Mouse (Mus musculus): ENCODE measurements around the gene Nrsn2. TPM values are rescaled to one million over a fixed set of nuclear protein-coding genes. Genes with fewer than 3 reads are reported as not detected.

The Nrsn2 gene
- polyA plus RNA-seq, 1 experiment from 2014 or later: 51.0 TPM

- Histone ChIP-seq H3K27me3 (replicated peaks) (no peaks in the 10 kb centered on the region), H3K36me3 (replicated peaks) (no peaks in the 10 kb centered on the region), H3K27ac (no peak overlapping the region), H3K4me3 (no peak overlapping the region), H3K9me3 (no peaks in the 10 kb centered on the region), H3K4me2 (no peak overlapping the region), H3K4me1 (peaks cover 16% of the 10 kb centered on the region), H3K9ac (no peak overlapping the region)
- WGBS: 78% methylated on average over 2 of the region's 2 CpGs
- ATAC-seq (replicated peaks): no peak
Measured at GRCm38 (mm10) chr2:152347722-152348121, 28.7 kb downstream of the Nrsn2 start.

- no peak overlapping the region for H3K9ac ChIP-seq
- H3K4me3 ChIP-seq: no peak overlapping the region
- H3K27me3 ChIP-seq (replicated peaks): no peaks in the 10 kb centered on the region
- no peak for ATAC-seq (replicated peaks)
- WGBS: 43% methylated on average over 9 of the region's 9 CpGs
- no peak overlapping the region for H3K4me2 ChIP-seq
- H3K9me3 ChIP-seq: no peaks in the 10 kb centered on the region
- peaks cover 16% of the 10 kb centered on the region for H3K4me1 ChIP-seq
- no peak overlapping the region for H3K27ac ChIP-seq
- no peaks in the 10 kb centered on the region for H3K36me3 ChIP-seq (replicated peaks)
Measured at GRCm38 (mm10) chr2:152346776-152347465, 29.5 kb downstream of the Nrsn2 start.

- H3K9me3 ChIP-seq: no peaks in the 10 kb centered on the region
- no peak overlapping the region for H3K4me2 ChIP-seq
- H3K36me3 ChIP-seq (replicated peaks): no peaks in the 10 kb centered on the region
- H3K27ac ChIP-seq: no peak overlapping the region
- no peak overlapping the region for H3K4me3 ChIP-seq
- peaks cover 16% of the 10 kb centered on the region for H3K4me1 ChIP-seq
- no peak overlapping the region for H3K9ac ChIP-seq
- H3K27me3 ChIP-seq (replicated peaks): no peaks in the 10 kb centered on the region
- WGBS: 62% methylated on average over 6 of the region's 6 CpGs
- no peak for ATAC-seq (replicated peaks)
Measured at GRCm38 (mm10) chr2:152345393-152345792, 31.0 kb downstream of the Nrsn2 start.

- H3K27me3 ChIP-seq (replicated peaks): no peaks in the 10 kb centered on the region
- H3K4me1 ChIP-seq: peaks cover 16% of the 10 kb centered on the region
- no peak overlapping the region for H3K9ac ChIP-seq
- no peaks in the 10 kb centered on the region for H3K9me3 ChIP-seq
- no peaks in the 10 kb centered on the region for H3K36me3 ChIP-seq (replicated peaks)
- H3K4me3 ChIP-seq: no peak overlapping the region
- H3K4me2 ChIP-seq: no peak overlapping the region
- 63% methylated on average over 5 of the region's 5 CpGs for WGBS
- no peak overlapping the region for H3K27ac ChIP-seq
- no peak for ATAC-seq (replicated peaks)
Measured at GRCm38 (mm10) chr2:152344909-152345308, 31.5 kb downstream of the Nrsn2 start.

- H3K27me3 ChIP-seq (replicated peaks): no peaks in the 10 kb centered on the region; the same call in 1 of the 2 replicates
- peak overlapping the region; percentile 63 for H3K9ac ChIP-seq
- H3K4me2 ChIP-seq: peak overlapping the region; percentile 94
- no peaks in the 10 kb centered on the region for H3K36me3 ChIP-seq (replicated peaks)
- peaks cover 16% of the 10 kb centered on the region for H3K4me1 ChIP-seq
- 10% methylated on average over 10 of the region's 10 CpGs for WGBS
- H3K4me3 ChIP-seq: peak overlapping the region; percentile 55
- no peaks in the 10 kb centered on the region for H3K9me3 ChIP-seq
- peak; percentile 35 for ATAC-seq (replicated peaks)
- no peak overlapping the region for H3K27ac ChIP-seq
Measured at GRCm38 (mm10) chr2:152344361-152344760, 32.1 kb downstream of the Nrsn2 start.

GRCm38 (mm10) chr2:152343329-152344213, 32.9 kb downstream of the Nrsn2 start, which contains the start of gene Trib3:
TSS of gene Trib3 (minus strand) at chr2:152344032.
- Histone ChIP-seq H3K4me1 (peaks cover 16% of the 10 kb centered on the region), H3K36me3 (replicated peaks) (no peaks in the 10 kb centered on the region), H3K27me3 (replicated peaks) (no peaks in the 10 kb centered on the region; the same call in 1 of the 2 replicates), H3K4me2 (peak within 1 kb of the TSS; percentile 94), H3K27ac (peak within 1 kb of the TSS; percentile 57), H3K4me3 (peak within 1 kb of the TSS; percentile 55), H3K9me3 (no peaks in the 10 kb centered on the region), H3K9ac (peak within 1 kb of the TSS; percentile 63)
- ATAC-seq (replicated peaks): peak; percentile 85
- under 1% methylated on average over 50 of the region's 52 CpGs for WGBS

- H3K36me3 ChIP-seq (replicated peaks): no peaks in the 10 kb centered on the region
- H3K27me3 ChIP-seq (replicated peaks): no peaks in the 10 kb centered on the region; the same call in 1 of the 2 replicates
- H3K4me3 ChIP-seq: no peak overlapping the region
- H3K9me3 ChIP-seq: no peaks in the 10 kb centered on the region
- 82% methylated on average over 22 of the region's 22 CpGs for WGBS
- H3K9ac ChIP-seq: no peak overlapping the region
- H3K4me2 ChIP-seq: no peak overlapping the region
- no peak overlapping the region for H3K27ac ChIP-seq
- H3K4me1 ChIP-seq: peaks cover 16% of the 10 kb centered on the region
- ATAC-seq (replicated peaks): no peak
Measured at GRCm38 (mm10) chr2:152339631-152340179, 36.7 kb downstream of the Nrsn2 start.

GRCm38 (mm10) chr2:152338319-152338718, 38.1 kb downstream of the Nrsn2 start:
- H3K9me3 ChIP-seq: no peaks in the 10 kb centered on the region
- 83% methylated on average over 13 of the region's 13 CpGs for WGBS
- no peak overlapping the region for H3K27ac ChIP-seq
- no peak overlapping the region for H3K4me2 ChIP-seq
- ATAC-seq (replicated peaks): no peak
- H3K4me1 ChIP-seq: peaks cover 5% of the 10 kb centered on the region; the same call in 1 of the 2 replicates
- no peak overlapping the region for H3K9ac ChIP-seq
- no peak overlapping the region for H3K4me3 ChIP-seq
- no peaks in the 10 kb centered on the region for H3K36me3 ChIP-seq (replicated peaks)
- no peaks in the 10 kb centered on the region; the same call in 1 of the 2 replicates for H3K27me3 ChIP-seq (replicated peaks)

- WGBS: 91% methylated on average over 11 of the region's 11 CpGs
- H3K9me3 ChIP-seq: no peaks in the 10 kb centered on the region
- 0 out of 2 replicates have a peak, but pooled peaks cover 3% of the 10 kb centered on the region for H3K4me1 ChIP-seq
- no peak overlapping the region for H3K4me3 ChIP-seq
- no peaks in the 10 kb centered on the region; the same call in 1 of the 2 replicates for H3K27me3 ChIP-seq (replicated peaks)
- no peak overlapping the region for H3K27ac ChIP-seq
- H3K9ac ChIP-seq: no peak overlapping the region
- ATAC-seq (replicated peaks): no peak
- no peaks in the 10 kb centered on the region for H3K36me3 ChIP-seq (replicated peaks)
- H3K4me2 ChIP-seq: no peak overlapping the region
Measured at GRCm38 (mm10) chr2:152337591-152338212, 38.7 kb downstream of the Nrsn2 start.

- 83% methylated on average over 1 of the region's 1 CpGs for WGBS
- no peak overlapping the region for H3K27ac ChIP-seq
- no peak for ATAC-seq (replicated peaks)
Measured at GRCm38 (mm10) chr2:152336856-152337255, 39.6 kb downstream of the Nrsn2 start.

GRCm38 (mm10) chr2:152335289-152335820, 41.1 kb downstream of the Nrsn2 start:
- ATAC-seq (replicated peaks): no peak
- H3K4me3 ChIP-seq: no peak overlapping the region
- WGBS: 52% methylated on average over 11 of the region's 11 CpGs

More at GRCm38 (mm10) chr2:152336856-152337255, 39.6 kb downstream of the Nrsn2 start:
- H3K4me2 ChIP-seq: no peak overlapping the region
- no peak overlapping the region for H3K4me3 ChIP-seq
- H3K4me1 ChIP-seq: 0 out of 2 replicates have a peak, but pooled peaks cover 4% of the 10 kb centered on the region
- H3K27me3 ChIP-seq (replicated peaks): no peaks in the 10 kb centered on the region; the same call in 1 of the 2 replicates
- H3K36me3 ChIP-seq (replicated peaks): no peaks in the 10 kb centered on the region
- no peaks in the 10 kb centered on the region for H3K9me3 ChIP-seq
- no peak overlapping the region for H3K9ac ChIP-seq

More at GRCm38 (mm10) chr2:152335289-152335820, 41.1 kb downstream of the Nrsn2 start:
- Histone ChIP-seq H3K9ac (no peak overlapping the region), H3K27ac (no peak overlapping the region), H3K4me1 (peaks cover 17% of the 10 kb centered on the region), H3K27me3 (replicated peaks) (no peaks in the 10 kb centered on the region; the same call in 1 of the 2 replicates), H3K36me3 (replicated peaks) (no peaks in the 10 kb centered on the region), H3K9me3 (no peaks in the 10 kb centered on the region), H3K4me2 (no peak overlapping the region)
